Mouse (Mus musculus): ENCODE results near the gene Lage3. TPM values are rescaled to one million over a fixed set of nuclear protein-coding genes. Genes with fewer than 3 reads are reported as not detected.

The Lage3 gene
- total RNA-seq, 1 experiment: 71.1 TPM

GRCm38 (mm10) chrX:74329215-74329671 lies 24.2 kb downstream of the Lage3 start:
- Histone ChIP-seq H3K9me3 (ENCODE audit: control insufficient read depth, insufficient read depth, low read depth, low read length) (no peaks in the 10 kb centered on the region), H3K9ac (ENCODE audit: insufficient read depth, low read depth, low read length, poor library complexity, severe bottlenecking) (peak overlapping the region; percentile 75), H3K27ac (ENCODE audit: insufficient read depth, low read depth, low read length, poor library complexity, severe bottlenecking) (no peak overlapping the region), H3K4me3 (ENCODE audit: insufficient read depth in 1 of 2, low read depth in 1 of 2, low read length in 2 of 2, poor library complexity in 1 of 2, severe bottlenecking in 1 of 2) (peak overlapping the region; percentile 61 to 70), H3K4me1 (ENCODE audit: control insufficient read depth in 2 of 2, insufficient read depth in 2 of 2, low read length in 2 of 2, poor library complexity in 1 of 2) (no peaks in the 10 kb centered on the region), H3K36me3 (ENCODE audit: control insufficient read depth, insufficient read depth, low read length, poor library complexity, severe bottlenecking) (no peaks in the 10 kb centered on the region)
- in situ Hi-C loops (cut with MboI; ENCODE audit: low sequenced_read_pairs in 2 of 2, unreplicated experiment in 2 of 2): no loop called here
- no peak for DNase-seq (ENCODE audit: low read depth, low spot score)
- TF ChIP-seq MAFK (IDR thresholded peaks at IDR 0.05; ENCODE audit: insufficient read depth, low read depth, low read length): no peak
- no peak for TF ChIP-seq ZC3H11A (IDR thresholded peaks at IDR 0.05; ENCODE audit: borderline replicate concordance, low read depth, low read length)
- no peak for TF ChIP-seq ZNF384 (IDR thresholded peaks at IDR 0.05; ENCODE audit: low read depth, low read length)
- TF ChIP-seq HCFC1 (IDR thresholded peaks at IDR 0.05; ENCODE audit: borderline replicate concordance, insufficient read depth, low read length): no peak
- TF ChIP-seq CHD2 (IDR thresholded peaks at IDR 0.05; ENCODE audit: low read depth, low read length): no peak

DNA sequence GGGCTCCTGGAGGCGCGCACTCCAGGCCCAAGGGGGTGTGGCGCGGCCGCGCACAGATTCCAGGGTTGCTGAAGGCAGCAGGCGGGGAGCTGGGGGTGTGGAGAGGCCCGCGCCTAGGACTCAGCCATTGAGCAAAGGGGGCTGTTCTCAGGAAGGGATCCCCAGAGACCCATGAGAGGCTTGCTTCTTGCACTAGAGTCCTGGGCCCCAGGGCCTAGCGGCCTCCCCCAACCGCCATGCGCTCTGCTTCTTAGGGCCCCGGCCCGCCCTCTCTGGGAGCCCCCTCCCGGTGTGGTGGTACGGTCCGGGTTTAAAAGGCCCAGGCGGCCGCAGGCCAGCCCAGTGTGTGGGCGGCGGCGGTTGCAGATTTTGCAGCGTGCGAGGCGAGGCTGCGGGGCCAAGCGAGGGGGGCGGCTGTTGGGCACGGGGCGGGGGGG lies 24.7 kb downstream of the Lage3 start, which contains the start of gene Plxna3:
Gene Plxna3 (plus strand): TSS at position 342 of the 437 bp plus-strand sequence.
- no peak for DNase-seq (ENCODE audit: low read depth, low spot score)
- H3K9me3 ChIP-seq (ENCODE audit: control insufficient read depth, insufficient read depth, low read depth, low read length): no peaks in the 10 kb centered on the region
- H3K27ac ChIP-seq (ENCODE audit: insufficient read depth, low read depth, low read length, poor library complexity, severe bottlenecking): no peak within 1 kb of the TSS
- TF ChIP-seq CHD2 (IDR thresholded peaks at IDR 0.05; ENCODE audit: low read depth, low read length) (no peak), ZNF384 (IDR thresholded peaks at IDR 0.05; ENCODE audit: low read depth, low read length) (no peak), MAFK (IDR thresholded peaks at IDR 0.05; ENCODE audit: insufficient read depth, low read depth, low read length) (no peak), ZC3H11A (IDR thresholded peaks at IDR 0.05; ENCODE audit: borderline replicate concordance, low read depth, low read length) (no peak), HCFC1 (IDR thresholded peaks at IDR 0.05; ENCODE audit: borderline replicate concordance, insufficient read depth, low read length) (no peak)
- peak within 1 kb of the TSS; percentile 75 for H3K9ac ChIP-seq (ENCODE audit: insufficient read depth, low read depth, low read length, poor library complexity, severe bottlenecking)
- H3K36me3 ChIP-seq (ENCODE audit: control insufficient read depth, insufficient read depth, low read length, poor library complexity, severe bottlenecking): no peaks in the 10 kb centered on the region
- in situ Hi-C loops (cut with MboI; ENCODE audit: low sequenced_read_pairs in 2 of 2, unreplicated experiment in 2 of 2): no loop called here
- H3K4me3 ChIP-seq (ENCODE audit: insufficient read depth in 1 of 2, low read depth in 1 of 2, low read length in 2 of 2, poor library complexity in 1 of 2, severe bottlenecking in 1 of 2): peak within 1 kb of the TSS; percentile 61 to 70
- no peaks in the 10 kb centered on the region for H3K4me1 ChIP-seq (ENCODE audit: control insufficient read depth in 2 of 2, insufficient read depth in 2 of 2, low read length in 2 of 2, poor library complexity in 1 of 2)

GRCm38 (mm10) chrX:74312540-74313464 lies 40.6 kb downstream of the Lage3 start, which contains the start of gene Fam50a:
Fam50a (plus strand) TSS chrX:74313033.
- Histone ChIP-seq H3K4me1 (ENCODE audit: control insufficient read depth in 2 of 2, insufficient read depth in 2 of 2, low read length in 2 of 2, poor library complexity in 1 of 2) (no peaks in the 10 kb centered on the region), H3K9ac (ENCODE audit: insufficient read depth, low read depth, low read length, poor library complexity, severe bottlenecking) (peak within 1 kb of the TSS; percentile 100), H3K4me3 (ENCODE audit: insufficient read depth in 1 of 2, low read depth in 1 of 2, low read length in 2 of 2, poor library complexity in 1 of 2, severe bottlenecking in 1 of 2) (peak within 1 kb of the TSS; percentile 89 to 100), H3K36me3 (ENCODE audit: control insufficient read depth, insufficient read depth, low read length, poor library complexity, severe bottlenecking) (peaks cover 14% of the 10 kb centered on the region), H3K9me3 (ENCODE audit: control insufficient read depth, insufficient read depth, low read depth, low read length) (no peaks in the 10 kb centered on the region), H3K27ac (ENCODE audit: insufficient read depth, low read depth, low read length, poor library complexity, severe bottlenecking) (peak within 1 kb of the TSS; percentile 83; the same call in 1 of the 2 replicates)
- in situ Hi-C loops (cut with MboI; ENCODE audit: low sequenced_read_pairs in 2 of 2, unreplicated experiment in 2 of 2): loop anchor here in 1 of 2 experiments (25.0 kb wide), 1 partner anchor 99 kb away; no protein-coding TSS in a partner anchor
- no peak for TF ChIP-seq CHD2 (IDR thresholded peaks at IDR 0.05; ENCODE audit: low read depth, low read length)
- no peak for TF ChIP-seq ZNF384 (IDR thresholded peaks at IDR 0.05; ENCODE audit: low read depth, low read length)
- no peak for TF ChIP-seq MAFK (IDR thresholded peaks at IDR 0.05; ENCODE audit: insufficient read depth, low read depth, low read length)
- no peak for TF ChIP-seq ZC3H11A (IDR thresholded peaks at IDR 0.05; ENCODE audit: borderline replicate concordance, low read depth, low read length)
- TF ChIP-seq HCFC1 (IDR thresholded peaks at IDR 0.05; ENCODE audit: borderline replicate concordance, insufficient read depth, low read length): no peak
- DNase-seq (ENCODE audit: low read depth, low spot score): peak; percentile 62

- Histone ChIP-seq H3K9me3 (ENCODE audit: control insufficient read depth, insufficient read depth, low read depth, low read length) (no peaks in the 10 kb centered on the region), H3K4me1 (ENCODE audit: control insufficient read depth in 2 of 2, insufficient read depth in 2 of 2, low read length in 2 of 2, poor library complexity in 1 of 2) (no peaks in the 10 kb centered on the region), H3K4me3 (ENCODE audit: insufficient read depth in 1 of 2, low read depth in 1 of 2, low read length in 2 of 2, poor library complexity in 1 of 2, severe bottlenecking in 1 of 2) (peak within 1 kb of the TSS; percentile 92 to 96), H3K36me3 (ENCODE audit: control insufficient read depth, insufficient read depth, low read length, poor library complexity, severe bottlenecking) (peaks cover 31% of the 10 kb centered on the region), H3K9ac (ENCODE audit: insufficient read depth, low read depth, low read length, poor library complexity, severe bottlenecking) (peak within 1 kb of the TSS; percentile 73), H3K27ac (ENCODE audit: insufficient read depth, low read depth, low read length, poor library complexity, severe bottlenecking) (peak within 1 kb of the TSS; percentile 80)
- peak; percentile 39; the same call in 1 of the 2 replicates for TF ChIP-seq CHD2 (IDR thresholded peaks at IDR 0.05; ENCODE audit: low read depth, low read length)
- TF ChIP-seq HCFC1 (IDR thresholded peaks at IDR 0.05; ENCODE audit: borderline replicate concordance, insufficient read depth, low read length): 0 out of 2 replicates have a peak, but pooled peaks have one; percentile 48
- TF ChIP-seq ZC3H11A (IDR thresholded peaks at IDR 0.05; ENCODE audit: borderline replicate concordance, low read depth, low read length): no peak
- TF ChIP-seq ZNF384 (IDR thresholded peaks at IDR 0.05; ENCODE audit: low read depth, low read length): no peak
- TF ChIP-seq MAFK (IDR thresholded peaks at IDR 0.05; ENCODE audit: insufficient read depth, low read depth, low read length): no peak
- DNase-seq (ENCODE audit: low read depth, low spot score): peak; percentile 54
- in situ Hi-C loops (cut with MboI; ENCODE audit: low sequenced_read_pairs in 2 of 2, unreplicated experiment in 2 of 2): loop anchor here in 1 of 2 experiments (25.0 kb wide), 1 partner anchor 107 kb away; no protein-coding TSS in a partner anchor
Measured at GRCm38 (mm10) chrX:74304867-74305700, 48.3 kb downstream of the Lage3 start, which contains the start of gene Gdi1. Gdi1 (plus strand) TSS chrX:74304998.

Other genes with a start within 250 kb of the Lage3 start
- gene Opn1mw, start 226.2 kb downstream of the Lage3 start, total RNA-seq (2012; rRNA removed): not detected in 2 replicates
- 9.6 and 10.4 TPM in 2 replicates for gene Mecp2, start 218.3 kb downstream of the Lage3 start, total RNA-seq (2012; rRNA removed)
- gene Tex28, start 185.8 kb downstream of the Lage3 start, total RNA-seq (2012; rRNA removed): not detected in 2 replicates
- gene Tktl1, start 176.4 kb downstream of the Lage3 start, total RNA-seq (2012; rRNA removed): 0.42 and 0.89 TPM in 2 replicates
- 687 and 844 TPM in 2 replicates for gene Flna, start 103.8 kb downstream of the Lage3 start, total RNA-seq (2012; rRNA removed)
- 44.3 and 59.0 TPM in 2 replicates for gene Emd, start 98.9 kb downstream of the Lage3 start, total RNA-seq (2012; rRNA removed)
- gene Rpl10, start 82.8 kb downstream of the Lage3 start, total RNA-seq (2012; rRNA removed): 2,135 and 2,379 TPM in 2 replicates
- 32.8 and 49.3 TPM in 2 replicates for gene Taz, start 71.7 kb downstream of the Lage3 start, total RNA-seq (2012; rRNA removed)
- 3.9 and 5.3 TPM in 2 replicates for gene Dnase1l1, start 71.3 kb downstream of the Lage3 start, total RNA-seq (2012; rRNA removed)
- 102 and 129 TPM in 2 replicates for gene Atp6ap1, start 56.5 kb downstream of the Lage3 start, total RNA-seq (2012; rRNA removed)
- gene Gdi1, start 48.6 kb downstream of the Lage3 start, total RNA-seq (2012; rRNA removed): 53.1 and 75.7 TPM in 2 replicates
- gene Fam50a, start 40.6 kb downstream of the Lage3 start, total RNA-seq (2012; rRNA removed): 27.7 and 33.6 TPM in 2 replicates
- 17.8 and 30.5 TPM in 2 replicates for gene Plxna3, start 24.6 kb downstream of the Lage3 start, total RNA-seq (2012; rRNA removed)
- gene Ubl4a, start 19.6 kb upstream of the Lage3 start, total RNA-seq (2012; rRNA removed): 15.3 and 17.5 TPM in 2 replicates
- 8.4 and 11.4 TPM in 2 replicates for gene Slc10a3, start 19.7 kb upstream of the Lage3 start, total RNA-seq (2012; rRNA removed)
- 8.9 and 9.6 TPM in 2 replicates for gene Fam3a, start 39.7 kb upstream of the Lage3 start, total RNA-seq (2012; rRNA removed)
- 15.4 and 25.3 TPM in 2 replicates for gene Ikbkg, start 39.7 kb upstream of the Lage3 start, total RNA-seq (2012; rRNA removed)
- gene G6pdx, start 75.6 kb upstream of the Lage3 start, total RNA-seq (2012; rRNA removed): 30.1 and 30.3 TPM in 2 replicates
- 1.3 and 4.7 TPM in 2 replicates for gene Gm6880, start 127.8 kb upstream of the Lage3 start, total RNA-seq (2012; rRNA removed)
- not detected in 2 replicates for gene Olfr1326-ps1, start 221.3 kb upstream of the Lage3 start, total RNA-seq (2012; rRNA removed)
- not detected in 2 replicates for gene Olfr1325, start 239.1 kb upstream of the Lage3 start, total RNA-seq (2012; rRNA removed)

All from ES-E14 (cell line).